Mouse (Mus musculus): ENCODE results near the gene Phf5a.

DNA sequence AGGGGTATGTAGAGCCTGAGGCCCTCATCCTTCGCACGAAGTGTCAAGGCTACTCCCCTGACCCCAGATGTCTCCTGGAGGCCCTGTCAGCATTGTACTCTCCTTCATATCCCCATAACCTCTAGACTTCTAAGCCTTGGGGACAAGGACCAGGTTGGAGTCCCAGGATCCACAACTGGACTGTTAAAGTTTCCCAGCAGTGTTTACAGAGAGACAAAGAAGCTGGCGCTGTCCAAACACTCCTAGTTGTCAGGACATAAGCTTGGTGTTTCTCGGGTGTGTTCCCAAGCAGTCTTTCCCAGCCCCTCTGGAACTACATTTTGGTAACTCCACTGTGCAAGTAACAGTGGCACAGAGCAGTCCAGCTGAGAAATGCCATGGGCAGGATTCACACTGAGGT is 38.2 kb downstream of the Phf5a start:
- TF ChIP-seq CTCF (IDR thresholded peaks at IDR 0.05; ENCODE audit: low read depth) (no peak), EP300 (IDR thresholded peaks at IDR 0.05; ENCODE audit: low read depth) (no peak)

Measured in liver, postnatal 0 days (tissue).